Mouse (Mus musculus) cerebellum, adult 11-12 months (tissue): ENCODE data around the gene Auts2.

Source experiments
- DNase-seq: peaks from one replicate; pipeline ENCODE4 v3.0.0; 2022

The Auts2 gene

DNA sequence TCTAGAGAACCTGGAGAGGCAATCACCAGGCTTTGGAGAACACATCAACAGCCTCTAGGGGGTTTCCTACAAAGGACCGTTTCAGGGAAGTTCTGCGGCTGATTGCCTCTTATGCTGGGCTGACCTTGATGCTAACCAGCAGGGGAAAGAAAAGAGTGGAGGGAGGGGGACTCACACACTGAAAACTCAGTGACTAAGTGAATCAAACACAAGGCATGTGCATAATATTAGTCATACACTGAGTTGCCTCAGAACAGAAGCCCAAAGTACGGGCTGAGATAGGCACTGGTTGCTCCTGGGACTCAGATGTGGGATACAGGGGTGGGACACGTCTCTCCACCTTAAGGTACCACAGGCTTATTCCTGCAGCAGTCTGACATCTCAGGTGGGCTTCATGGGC, 667.2 kb downstream of the Auts2 start:
- DNase-seq = no peak

DNA sequence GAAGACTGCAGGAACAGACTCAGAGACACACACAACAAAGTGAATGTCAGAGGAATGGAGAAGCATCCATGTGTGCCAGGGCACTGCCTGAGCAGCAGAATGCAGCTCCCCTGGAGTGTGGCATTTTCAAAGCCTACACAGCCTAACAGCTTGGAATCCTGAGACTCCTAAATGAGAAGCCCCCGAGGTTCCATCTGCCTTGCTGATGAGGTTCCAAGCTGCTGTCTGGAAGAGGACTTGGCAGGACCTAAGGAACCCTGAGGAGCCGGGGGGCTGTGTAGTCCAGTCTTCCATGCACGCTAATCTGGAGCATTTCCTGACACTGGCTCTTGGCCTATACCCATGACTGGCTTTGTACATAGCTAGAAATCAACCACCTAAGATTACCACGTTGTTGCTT, 670.0 kb downstream of the Auts2 start:
- peak; percentile 93 for DNase-seq

DNA sequence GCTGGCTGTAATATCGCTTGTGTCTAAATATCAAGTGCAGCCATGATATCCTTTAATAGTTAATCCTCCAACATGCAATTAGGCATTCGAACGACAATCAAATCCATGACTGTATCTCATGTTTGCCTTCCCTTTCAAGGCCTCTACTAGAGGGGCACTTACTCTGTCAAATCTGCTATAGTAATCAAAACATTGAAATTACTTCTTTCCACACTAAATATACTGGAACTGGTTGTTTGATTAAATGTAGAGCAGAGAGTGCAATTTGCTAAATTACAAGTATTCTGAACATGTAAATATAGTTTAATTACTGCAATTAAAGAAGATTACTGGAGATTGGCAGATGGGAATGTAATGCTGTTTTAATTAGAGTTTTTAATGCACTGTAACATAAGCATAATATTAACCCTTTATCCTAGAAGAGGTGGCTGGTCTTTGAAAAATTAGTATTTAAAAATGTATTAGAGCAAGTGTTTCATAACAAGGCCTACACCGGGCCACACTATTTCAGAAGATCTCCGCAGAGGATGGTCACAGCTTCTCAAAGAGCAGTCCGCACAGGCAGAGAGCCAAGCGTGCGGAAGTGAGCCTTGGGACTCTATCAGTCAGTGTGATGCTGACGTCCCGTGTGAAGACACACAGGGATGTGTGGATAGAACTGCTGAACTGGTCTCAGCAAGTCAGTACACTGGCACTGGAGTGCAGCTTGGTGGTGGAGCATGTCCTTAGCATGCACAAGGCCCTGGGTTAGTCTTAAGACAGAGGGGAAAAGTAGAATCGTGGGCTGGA, 673.2 kb downstream of the Auts2 start:
- DNase-seq = no peak

DNA sequence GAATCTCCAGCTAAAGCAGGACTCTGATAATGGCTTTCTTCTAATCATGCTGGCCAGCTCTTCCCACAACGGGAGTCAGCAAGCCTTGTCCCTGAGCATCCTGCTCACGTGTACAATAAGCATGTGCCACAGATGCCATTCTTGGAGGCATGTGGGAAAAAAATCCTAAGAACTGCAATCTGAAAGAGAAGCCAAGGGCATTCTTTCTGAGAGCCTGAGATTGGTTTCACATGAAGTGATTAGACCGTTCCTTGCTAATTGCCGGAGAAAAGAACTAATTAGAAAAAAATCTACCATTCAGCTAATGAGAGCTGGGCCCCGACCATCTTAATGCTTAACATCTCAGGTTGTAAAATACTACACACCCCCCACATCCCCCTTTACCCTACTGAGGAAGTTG, 677.9 kb downstream of the Auts2 start:
- DNase-seq = no peak

DNA sequence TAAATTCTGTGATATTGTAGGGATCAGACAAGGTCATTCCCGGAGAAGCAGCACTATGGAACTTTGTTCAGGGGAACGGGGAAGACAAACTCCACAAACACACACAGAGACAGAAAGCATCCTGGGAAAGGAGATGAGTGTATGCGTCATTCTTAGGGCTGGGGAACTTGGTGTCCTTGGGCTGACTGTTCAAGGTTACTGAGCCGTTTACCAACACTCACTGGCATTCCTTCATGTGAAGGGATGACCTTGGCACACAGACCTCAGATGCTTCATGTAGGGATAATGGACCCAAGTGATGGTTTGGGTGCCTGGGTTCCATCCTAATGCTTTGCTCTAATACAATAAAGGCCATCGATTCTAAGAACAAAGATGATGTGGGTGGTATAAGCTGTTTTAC, 685.2 kb downstream of the Auts2 start:
- DNase-seq = no peak

DNA sequence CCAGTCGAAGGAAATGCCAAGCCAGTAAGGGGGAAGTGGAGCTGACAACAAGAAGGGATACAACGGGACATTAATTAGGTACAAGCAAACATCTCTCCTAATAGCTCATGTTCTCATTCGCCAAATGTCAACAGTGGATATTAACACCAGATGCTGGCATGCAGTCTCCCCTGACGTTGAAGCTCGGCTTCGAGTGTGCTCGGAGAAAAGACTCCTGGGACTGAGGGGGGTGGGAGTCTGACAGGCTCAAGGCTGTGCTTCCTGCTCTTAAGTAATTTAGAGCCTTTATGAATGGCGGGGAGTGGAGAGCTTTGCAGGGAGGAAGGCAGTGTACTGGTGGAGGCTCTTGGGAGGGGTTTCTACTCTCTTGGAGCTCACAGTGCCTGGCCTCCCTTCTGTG, 687.8 kb downstream of the Auts2 start:
- DNase-seq = no peak

DNA sequence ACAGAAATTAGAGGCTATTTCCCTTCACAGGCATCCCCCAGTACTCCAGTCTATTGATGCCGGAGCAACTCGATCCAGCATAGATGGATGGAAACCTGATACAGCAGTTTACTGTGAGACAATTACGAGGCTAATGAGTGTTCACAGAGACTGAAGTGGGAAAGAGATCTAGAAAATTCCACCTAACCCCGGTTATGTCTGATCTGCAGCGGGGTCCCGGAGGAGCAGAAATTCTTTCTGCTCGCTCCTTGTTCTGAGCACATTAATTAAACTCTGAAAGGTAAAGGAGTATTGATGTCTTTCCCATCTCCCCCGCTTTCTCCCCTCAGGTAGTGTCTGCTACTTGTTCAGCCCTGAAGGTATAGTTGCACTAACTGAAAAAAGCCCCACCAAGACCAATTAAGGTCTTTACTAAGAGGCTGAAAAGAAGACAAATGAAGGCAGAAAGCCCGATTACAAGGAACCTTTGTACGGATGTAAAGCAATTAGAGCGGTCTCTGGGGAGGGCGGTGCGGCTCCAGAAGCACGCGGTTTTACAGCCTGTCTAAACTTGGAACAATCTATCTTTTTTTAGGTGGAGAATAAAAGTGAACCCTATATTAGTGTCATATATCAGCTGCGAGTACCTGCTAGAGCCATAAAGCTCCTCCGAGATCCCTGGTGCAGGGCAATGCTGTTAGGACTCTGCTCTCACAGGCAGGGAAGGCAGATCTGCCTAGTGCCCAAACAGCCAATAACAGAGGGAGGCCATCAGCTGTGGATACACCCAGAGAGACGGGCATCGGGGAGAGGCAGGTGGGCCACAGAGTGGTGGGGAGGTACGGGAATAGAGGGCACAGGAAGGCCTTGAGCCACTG, 691.3 kb downstream of the Auts2 start:
- no peak for DNase-seq

DNA sequence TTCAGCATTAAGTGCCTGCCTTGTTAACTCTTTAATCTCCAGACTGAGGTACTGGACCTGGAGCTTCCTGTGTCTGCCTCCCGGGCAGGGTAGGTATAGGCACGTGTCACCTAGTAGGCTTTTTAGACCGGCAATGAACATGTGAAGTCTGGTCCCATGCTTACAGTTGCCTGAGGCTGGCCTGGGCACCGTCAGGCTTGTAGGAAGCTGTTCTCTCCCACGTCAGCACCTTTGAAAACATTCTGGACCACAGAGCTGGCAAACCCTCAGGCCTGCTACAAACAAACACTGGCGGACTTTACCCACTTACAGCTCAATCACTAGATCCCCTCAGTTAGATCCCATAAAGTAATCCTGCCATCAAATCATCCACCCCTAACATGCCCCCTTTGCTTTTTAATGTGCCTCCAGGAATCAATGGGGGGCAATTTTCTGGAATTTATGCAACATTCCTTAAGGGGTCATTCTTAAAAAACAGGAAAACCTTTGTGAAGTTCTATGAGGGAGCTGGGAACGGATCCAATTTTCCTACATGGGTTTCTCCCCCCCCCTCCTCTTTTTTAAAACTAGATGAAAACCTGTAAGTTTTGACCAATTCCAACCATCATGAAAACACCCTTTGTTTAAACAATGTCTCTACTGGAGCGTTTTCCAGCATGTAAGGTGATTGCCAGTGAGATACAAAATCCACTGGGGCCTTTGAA, 692.4 kb downstream of the Auts2 start:
- no peak for DNase-seq

GRCm38 (mm10) chr5:131849644-131850043, 693.5 kb downstream of the Auts2 start:
- DNase-seq = no peak

- no peak for DNase-seq
These were observed 698.7 kb downstream of the Auts2 start for GRCm38 (mm10) chr5:131844519-131844800.

DNA sequence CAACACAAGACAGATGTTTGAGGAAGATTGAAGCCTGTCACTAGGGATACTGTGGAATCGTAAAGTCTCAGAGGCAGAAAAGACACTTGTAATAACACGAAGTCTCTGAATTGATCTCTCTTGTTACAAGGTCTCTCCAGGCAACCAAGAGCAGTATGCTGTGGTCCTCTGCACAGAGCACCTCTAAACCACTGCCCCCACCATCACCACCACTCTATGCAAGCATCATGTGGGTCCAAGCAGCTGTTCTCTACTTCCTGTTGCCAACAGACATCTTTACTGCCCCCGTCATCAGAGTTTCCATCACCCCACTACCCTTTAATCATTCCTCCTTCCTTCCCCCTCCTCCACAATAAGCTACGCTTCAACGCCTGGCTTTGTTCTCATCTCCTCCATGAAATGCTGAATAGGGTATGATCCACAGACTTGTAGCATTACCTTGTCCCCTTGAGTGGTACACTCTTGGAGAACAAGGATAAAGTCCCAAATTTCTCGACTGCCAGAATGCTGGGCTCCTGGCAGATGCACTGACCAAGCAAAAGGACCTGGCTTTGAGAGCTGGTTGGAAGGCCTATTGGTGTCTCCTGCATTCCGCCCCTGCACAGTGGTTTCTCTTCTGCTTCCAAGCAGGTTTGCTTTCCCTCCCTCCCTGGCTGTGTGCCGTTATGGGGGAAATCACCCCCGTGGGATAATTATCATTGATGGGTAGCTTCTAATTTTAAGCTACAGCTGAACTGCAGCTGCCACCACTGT, 699.2 kb downstream of the Auts2 start:
- no peak for DNase-seq

GRCm38 (mm10) chr5:131839657-131840315, 703.4 kb downstream of the Auts2 start:
- no peak for DNase-seq

DNA sequence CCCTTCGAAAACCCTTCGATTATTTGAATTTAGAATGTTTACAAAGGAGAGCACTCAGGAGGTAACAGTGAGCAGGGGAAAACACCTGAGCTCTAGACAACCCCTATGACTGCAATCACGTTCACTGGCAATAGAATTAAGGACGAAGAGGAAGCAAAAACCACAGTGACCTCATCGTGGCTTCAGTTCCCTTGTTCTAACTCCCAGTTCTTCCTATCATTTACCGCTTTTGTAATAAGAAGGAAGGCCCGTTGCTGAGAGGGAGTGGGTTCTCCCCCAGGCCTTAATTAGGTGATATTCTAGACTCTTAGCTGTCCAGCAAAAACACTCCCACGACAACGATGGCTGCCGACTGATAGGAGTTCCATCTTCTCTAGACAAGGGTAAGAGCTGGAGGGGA, 704.1 kb downstream of the Auts2 start:
- DNase-seq = no peak

DNA sequence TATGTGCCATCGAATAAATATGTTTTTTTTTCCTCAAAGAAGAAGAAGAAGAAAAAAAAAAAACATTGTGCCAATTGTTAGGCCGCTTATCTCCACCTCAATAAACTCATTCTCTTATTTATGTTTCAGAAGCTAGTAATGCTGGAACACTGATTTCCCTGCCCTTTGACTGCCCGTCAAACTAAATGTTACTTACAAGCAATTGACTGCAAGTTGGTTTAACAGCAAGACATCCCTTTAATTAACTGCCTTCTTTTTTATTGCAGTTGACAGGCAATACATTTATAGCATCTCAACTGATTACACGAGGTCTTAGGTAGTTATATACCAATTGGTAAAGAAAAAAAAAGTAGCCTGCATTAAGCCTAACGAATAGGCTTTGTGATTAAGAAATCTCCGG, 705.1 kb downstream of the Auts2 start:
- DNase-seq = no peak

- DNase-seq = no peak
These were observed 707.0 kb downstream of the Auts2 start for GRCm38 (mm10) chr5:131836014-131836735.

DNA sequence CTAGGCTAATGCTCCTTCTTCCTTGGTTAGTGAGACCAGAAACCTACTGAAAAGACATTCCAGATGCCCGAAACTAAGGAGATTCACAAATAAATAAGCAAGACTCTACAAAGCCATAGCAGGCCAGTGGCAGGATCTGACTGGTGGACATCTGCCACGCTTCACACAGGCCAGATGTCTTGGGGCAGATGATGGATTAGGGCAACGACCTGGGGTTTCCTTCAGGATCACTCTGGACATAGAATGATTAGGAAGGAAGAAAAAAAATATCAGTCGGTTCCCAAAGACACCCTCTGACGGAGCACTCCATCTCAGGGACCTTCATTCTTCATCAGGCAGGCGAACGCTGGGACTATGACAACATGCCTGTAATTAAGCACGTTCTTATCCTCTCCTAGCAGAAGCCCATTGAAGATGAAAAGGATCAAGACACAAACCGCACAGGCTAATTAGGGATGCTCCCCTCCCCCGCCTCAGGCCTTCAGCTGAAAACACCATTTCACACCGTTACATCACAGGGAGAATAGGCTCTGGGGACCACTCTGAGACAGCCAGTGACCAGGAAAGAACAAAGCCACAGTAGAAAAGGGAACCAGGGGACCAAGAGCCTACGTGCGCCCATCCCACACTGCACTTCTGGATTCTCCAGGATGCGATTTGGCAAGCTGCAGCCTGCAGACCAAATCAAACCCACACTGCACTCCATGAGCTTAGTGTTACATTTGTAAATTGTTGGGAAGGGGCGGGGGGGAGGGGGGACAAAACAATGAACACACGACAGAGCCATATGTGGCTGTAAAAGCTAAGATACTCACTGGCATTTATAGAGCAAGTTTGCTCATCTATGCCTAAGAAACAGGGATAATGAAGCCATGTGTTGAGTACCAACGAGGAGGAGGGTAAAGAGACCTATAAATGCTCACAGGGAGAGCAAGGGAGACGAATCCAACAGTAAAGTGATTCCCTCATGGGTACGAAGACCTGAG, 710.0 kb downstream of the Auts2 start:
- DNase-seq = no peak

DNA sequence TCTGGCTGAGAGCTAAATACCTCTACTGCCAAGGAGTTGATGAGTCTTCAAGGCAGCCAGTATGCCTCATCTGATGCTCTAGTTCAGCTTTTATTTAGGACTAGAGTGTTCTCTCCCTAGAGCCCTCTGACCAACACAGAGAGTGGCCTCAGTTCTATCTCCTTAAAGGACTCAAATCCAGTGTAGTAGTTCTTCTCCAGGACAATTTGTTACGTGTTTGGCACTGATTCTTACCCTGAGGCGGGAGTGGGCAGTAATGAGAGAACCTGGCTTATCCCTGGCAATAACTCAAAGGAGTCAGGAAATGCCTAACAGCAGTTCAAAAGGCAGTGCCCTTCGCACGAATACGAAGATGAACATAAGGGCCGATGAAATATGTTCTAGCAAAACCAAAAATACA, 713.0 kb downstream of the Auts2 start:
- no peak for DNase-seq

GRCm38 (mm10) chr5:131829248-131829647, 713.9 kb downstream of the Auts2 start:
- no peak for DNase-seq

DNA sequence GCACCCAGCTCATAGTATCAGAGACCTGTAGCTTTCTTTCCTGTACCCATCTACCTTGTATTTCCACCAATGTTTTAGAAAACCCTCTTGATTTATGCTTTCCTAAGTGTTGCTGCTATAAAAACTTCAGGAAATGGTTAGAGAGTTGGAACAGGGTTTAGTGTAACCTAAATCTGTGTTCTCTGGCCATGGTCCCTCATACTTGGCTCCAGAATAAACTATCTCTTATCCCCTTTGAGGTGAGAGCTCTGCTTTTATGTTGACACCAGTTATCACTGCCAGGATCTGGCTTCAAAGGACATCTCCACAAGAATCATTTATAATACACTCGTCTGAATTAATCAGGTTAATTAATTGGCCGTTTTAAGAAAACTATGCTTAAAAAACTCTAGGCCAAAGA, 714.5 kb downstream of the Auts2 start:
- no peak for DNase-seq
